Mouse (Mus musculus) testis, adult 2 months (tissue): ENCODE measurements around the gene Ccer2.

Experiments used
- CTCF ChIP-seq: fragments of 200-500 bp; IDR thresholded peaks from 2 replicates; pipeline ENCODE4 v1.5.1; 2012; ENCODE audit warnings: low read depth, mild to moderate bottlenecking, inconsistent platforms, low read length, moderate library complexity; ENCODE audit not compliant: control insufficient read depth, insufficient read depth, insufficient replicate concordance
- POLR2A ChIP-seq: fragments of 200-500 bp; IDR thresholded peaks from 2 replicates; pipeline ENCODE4 v1.6.1; 2012; ENCODE audit warnings: low read depth, mild to moderate bottlenecking, inconsistent platforms, low read length, moderate library complexity; ENCODE audit not compliant: control insufficient read depth

GRCm38 (mm10) chr7:28716590-28717281, 39.2 kb upstream of the Ccer2 start, which contains the start of gene Fbxo17:
- TF ChIP-seq POLR2A (no peak; the same call in 1 of the 2 replicates), CTCF (no peak)
